Mouse (Mus musculus) granulocyte monocyte progenitor cell, adult 5-6 weeks (primary cell): ENCODE results near the gene Slc25a1. TPM values are rescaled to one million over a fixed set of nuclear protein-coding genes. Genes with fewer than 3 reads are reported as not detected.

Experiments used
- ATAC-seq: replicated peaks from 2 replicates; pipeline ENCODE4 v1.8.0; 2016; ENCODE audit warnings: mild to moderate bottlenecking, moderate TSS enrichment, inconsistent platforms; ENCODE audit not compliant: poor library complexity, severe bottlenecking
- total RNA-seq, 2 experiments: library from RNA; stranded (forward) in 1 of 2; stranded (reverse) in 1 of 2; fragments of 200-712, 200-1000 nt in 1 of 2; fragments of >200 nt in 1 of 2; fragmentation: Nextera tagmentation in 1 of 2; gene quantifications; 2 replicates each; pipeline ENCODE4 v1.2.3; 2014 to 2017

Slc25a1 gene
- total RNA-seq, 2 experiments from 2014 or later: 32.0 to 47.9 TPM

DNA sequence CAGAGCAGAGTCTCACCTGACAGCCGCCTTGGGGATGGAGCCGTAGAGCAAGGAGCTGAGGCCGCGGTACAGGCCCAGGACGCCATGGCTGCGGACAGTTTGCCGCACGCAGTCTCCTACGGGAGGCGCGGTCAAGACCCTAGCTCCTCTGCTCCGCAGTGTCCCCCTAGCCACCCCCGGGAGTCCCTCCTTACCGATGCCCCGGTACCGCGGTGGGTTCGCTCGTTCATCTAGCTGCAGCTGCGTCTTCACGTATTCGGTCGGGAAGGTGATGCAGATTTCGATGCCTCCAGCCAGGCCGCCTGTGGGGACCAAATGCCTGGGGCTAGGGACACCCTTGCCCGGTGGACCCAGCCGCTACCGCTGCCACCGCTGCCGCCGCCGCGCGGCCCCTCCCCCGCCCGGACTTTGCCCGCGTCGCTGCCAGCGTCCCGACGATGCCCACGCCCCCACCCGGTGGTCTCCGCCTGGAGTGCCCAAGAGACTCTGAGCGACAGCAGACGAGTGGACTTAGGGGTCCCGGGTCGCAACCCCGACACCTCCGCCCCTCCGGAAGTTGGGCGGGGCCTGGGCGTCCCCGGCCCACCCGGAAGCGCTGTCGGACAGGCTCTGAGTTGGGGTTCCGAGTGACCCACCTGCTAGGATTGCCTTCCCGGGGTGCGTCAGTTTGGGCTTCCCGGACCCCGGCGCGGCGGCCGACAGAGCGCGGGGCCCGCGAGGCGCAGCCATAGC lies 502 bp downstream of the Slc25a1 start:
- ATAC-seq: peak; percentile 34

DNA sequence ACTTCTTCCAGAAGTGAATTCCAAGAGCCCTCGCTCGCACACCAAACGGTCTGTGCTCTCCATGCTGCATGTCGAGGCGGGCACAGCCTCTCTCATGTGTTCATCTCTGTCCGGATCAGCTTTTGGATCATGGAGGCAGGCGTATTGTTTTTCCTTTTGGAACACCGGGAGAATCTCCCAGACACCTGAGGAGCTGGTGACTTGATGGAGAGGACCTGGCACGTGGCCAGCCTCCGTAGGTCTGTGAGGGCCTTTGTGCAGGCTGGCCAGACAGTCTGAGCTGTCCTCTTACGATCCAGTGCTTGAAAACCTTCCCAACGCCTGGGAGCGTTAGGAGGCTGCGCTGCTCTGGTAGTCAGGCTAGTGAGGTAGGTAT lies 5.9 kb downstream of the Slc25a1 start:
- ATAC-seq: no peak

DNA sequence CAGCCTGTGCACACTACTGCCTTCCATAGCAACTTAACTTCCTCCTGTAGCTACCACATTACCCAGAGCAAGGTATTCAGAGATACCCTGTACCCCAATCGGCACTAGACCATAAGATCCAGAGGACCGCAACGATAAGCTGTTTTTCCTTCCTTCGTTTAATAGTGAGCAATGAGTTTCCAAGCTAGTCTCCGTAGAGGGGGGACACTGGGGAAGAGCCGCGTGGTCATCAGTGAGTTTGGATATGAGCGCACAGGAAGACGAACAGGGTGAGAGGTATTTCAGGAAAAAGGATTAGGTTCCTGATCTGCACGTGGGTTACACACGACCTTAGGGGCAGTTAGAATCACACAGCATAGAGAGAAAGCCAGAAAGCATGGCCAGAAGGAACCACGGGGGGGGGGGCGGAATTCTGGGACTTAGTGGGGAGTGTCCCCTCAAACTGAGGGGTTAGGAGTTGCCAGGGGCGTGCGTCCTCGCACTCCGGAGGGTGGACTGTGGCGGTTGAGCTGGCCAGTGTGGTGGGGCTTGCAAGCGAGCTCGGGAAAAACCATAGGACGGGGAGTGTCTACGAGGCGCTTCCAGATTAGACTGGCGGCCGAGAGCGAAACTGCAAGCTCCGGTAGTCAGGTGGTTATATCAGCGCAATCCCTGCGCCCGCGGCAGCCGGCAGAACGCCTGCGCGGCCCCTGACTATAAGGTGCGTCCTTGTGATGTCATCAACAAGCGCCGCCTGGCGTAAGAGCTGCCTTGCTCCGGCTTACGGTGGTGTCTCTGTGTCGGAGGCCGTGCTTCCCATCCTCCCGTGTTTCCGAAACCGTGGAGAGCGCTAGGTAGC lies 6.5 kb downstream of the Slc25a1 start:
- peak; percentile 89 for ATAC-seq

DNA sequence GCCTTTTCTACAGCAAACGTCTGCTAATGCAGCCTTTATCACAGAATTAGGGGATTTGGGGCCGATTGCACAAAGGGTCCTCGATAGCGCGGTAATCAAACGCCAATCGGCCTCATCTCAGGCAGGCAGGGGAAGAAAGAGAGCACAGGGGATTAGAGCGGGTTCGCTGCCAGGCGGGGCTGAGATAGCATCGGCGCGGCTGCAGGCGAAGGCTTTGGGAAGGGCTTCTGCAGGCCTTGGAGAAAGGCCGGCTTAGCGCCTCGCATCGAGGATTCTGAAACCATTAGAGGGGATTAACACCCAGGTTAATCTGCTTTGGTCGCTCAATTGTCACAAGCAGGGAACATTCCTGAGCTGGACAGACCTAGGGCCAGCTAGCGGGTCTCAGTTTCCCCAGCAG lies 7.4 kb downstream of the Slc25a1 start:
- ATAC-seq: no peak

DNA sequence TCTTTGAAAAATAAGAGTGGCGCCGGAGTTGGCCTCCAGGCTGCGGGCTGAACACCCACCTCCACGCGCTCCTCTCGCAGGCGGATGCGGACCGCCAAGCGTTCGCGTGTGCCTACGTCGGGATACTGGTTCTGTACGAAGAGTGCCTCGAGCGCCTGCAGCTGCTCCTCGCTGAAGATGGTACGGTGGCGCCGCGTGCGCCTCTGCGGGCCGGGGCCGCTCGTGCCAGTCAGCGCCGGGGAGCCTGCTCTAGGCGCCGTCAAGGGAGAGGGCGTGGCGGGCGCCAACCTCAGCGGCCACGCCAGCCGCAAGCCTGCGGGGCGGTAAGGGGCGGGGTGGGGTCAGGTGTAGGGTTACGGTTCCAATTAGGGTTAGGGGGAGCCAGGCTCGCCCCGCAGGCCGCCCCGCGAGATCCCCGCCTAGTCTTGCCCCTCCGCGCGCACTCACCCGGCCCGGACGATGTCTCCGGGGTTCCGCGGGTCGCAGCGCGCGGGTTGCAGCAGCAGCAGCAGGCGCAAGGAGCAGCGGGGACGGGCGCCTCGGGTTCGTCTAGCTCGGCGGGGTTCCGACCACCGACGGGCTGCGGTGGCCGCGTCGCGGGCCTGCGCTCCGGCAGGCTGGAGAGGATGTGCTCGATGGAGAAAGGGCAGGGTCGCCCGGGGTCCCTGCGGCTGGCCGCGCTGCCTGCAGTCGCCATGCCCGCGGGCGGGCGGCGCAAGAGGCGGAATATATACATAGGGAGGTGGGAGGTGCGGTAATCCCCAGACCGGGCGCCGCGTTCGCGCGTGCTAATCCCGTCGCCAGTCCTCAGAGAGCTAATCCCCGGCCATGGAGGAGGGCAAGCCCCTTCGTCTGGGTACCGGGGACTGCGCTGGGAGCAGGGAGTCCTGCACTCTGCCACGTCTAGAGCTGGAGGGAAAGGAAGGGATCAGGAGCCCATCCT lies 13.4 kb downstream of the Slc25a1 start, which contains the start of gene Gsc2:
Gsc2 (minus strand) TSS at position 753 of the 943 bp plus-strand sequence.
- peak; percentile 34 for ATAC-seq

DNA sequence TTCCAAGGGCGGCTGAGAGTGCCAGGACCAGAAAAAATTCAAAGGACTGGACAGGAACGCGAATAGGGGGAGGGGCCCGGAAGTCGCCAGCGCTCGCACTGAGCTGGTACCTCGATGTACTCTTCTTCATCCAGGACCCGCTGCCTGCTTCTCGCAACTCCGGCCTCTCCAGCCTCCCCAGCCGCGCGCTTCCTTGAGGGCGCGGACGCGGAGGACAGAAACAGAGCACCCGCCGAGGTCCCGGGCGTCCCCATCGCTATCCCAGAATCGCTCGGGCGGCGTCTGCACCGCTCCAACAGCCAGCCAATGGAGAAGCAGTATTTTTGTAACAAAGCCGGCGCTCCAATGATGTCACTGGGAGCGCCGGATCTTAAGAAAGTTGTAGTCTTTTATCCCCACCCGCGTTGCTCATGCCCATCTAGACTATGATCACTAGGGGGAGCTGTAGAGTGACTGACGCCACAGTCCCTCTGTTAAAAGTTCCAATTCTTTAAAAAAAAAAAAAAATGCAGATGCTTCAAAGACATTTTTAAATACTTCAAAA lies 16.9 kb downstream of the Slc25a1 start, which contains the start of gene Ess2:
Ess2 (minus strand) TSS at position 297 of the 544 bp plus-strand sequence.
- ATAC-seq: peak; percentile 92

DNA sequence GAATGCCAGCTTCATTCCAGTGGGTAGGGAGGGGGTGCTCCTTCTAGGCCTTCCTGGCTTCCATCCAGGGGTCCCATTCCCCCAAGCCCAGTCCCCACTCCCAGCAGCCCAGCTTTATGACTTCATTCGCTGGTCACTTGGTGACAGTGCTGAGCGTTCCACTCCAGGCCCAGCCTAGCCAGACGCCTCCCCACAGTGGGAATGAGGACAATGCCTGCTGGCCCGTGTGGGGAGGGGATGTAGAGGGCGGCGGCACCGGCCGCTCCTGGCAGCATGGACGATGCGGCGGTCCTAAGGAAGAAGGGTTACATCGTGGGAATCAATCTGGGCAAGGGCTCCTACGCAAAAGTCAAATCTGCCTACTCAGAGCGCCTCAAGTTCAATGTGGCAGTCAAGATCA lies 29.6 kb downstream of the Slc25a1 start, which contains the start of the genes Dgcr2 and Tssk2:
Dgcr2 (minus strand) TSS at position 101 of the 400 bp plus-strand sequence.
Tssk2 (plus strand) TSS at position 176 of the 400 bp plus-strand sequence.
- ATAC-seq: no peak

DNA sequence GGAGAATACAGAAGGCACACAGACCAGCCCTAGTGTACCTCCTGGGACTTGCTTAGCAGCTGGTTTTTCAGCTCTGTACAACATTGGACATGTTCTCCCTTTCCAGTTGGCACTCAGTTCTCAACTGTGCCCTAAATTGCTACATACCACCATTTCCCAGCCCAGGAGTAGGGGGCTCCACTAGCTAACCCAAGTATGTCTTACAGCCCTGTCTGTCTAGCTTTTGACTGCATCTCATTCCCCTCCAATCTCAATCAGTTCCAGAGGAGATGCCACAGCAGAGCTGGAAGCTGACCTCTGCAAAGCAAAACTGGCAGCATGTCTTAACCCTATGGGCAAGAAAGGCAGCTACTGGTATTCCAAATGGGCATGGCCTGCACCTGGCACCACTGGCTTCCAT lies 31.9 kb downstream of the Slc25a1 start:
- no peak for ATAC-seq

DNA sequence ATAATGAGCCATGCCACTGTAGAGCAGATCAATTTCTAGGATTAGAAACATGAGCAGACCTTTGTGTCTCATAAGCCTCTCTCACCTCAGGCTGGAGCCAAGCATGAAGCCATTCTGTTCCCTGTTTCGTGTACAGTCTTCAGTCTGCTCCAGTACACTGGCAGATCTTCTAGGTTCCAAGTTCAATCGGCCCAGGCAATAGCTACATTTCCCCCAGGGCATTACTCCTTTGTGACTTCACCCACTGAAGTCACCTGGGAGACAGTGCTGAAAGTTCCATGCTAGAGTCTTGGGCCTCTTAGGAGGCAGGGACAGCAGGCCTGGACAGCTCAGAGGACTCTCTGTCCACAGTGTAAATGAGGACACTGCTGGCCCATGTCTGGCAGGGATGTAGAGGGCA lies 34.1 kb downstream of the Slc25a1 start, which contains the start of gene Tssk1:
Tssk1 (plus strand) TSS at position 301 of the 400 bp plus-strand sequence.
- ATAC-seq: no peak

DNA sequence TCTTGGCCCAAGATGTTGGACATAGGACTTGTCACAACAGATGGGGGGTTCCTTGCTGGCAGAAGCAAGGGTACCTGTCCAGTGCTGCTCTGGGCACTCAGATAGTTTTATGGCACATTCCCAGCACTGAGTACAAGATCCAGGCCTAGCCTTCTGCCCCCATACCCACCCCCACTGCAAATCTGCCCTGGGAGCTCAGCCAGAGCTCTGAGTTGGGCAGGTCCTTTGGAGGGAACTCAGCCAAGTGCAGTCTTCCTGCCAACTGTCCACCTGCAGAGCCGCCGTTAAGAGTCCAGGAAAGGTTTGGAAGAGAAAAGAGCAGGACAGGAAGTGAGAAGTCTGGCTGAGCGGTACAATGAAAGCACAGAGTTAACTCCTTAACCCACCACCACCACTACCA lies 35.4 kb downstream of the Slc25a1 start:
- ATAC-seq: no peak

DNA sequence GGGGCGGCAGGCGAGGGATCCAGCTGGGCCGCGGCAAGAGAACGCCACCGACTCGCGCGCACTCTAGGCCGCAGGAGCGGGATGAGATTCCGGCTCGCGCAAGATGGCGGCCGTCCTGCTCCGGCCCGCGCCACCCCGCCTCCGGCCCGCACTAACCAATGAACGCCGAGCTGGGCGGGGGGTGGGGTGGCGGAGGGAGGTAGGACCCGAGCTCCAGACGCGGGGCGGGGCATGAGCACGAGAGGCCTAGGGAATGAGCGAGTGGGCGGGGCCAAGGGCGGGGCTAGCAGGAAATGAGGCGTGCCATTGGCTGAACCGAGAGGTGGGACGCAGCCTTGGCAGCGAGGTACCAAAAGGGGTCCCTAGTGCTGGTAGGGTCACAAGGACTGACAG lies 36.5 kb downstream of the Slc25a1 start, which contains the start of gene Gm20518:
Gm20518 (minus strand) TSS at position 105 of the 393 bp plus-strand sequence.
- ATAC-seq: peak; percentile 96

DNA sequence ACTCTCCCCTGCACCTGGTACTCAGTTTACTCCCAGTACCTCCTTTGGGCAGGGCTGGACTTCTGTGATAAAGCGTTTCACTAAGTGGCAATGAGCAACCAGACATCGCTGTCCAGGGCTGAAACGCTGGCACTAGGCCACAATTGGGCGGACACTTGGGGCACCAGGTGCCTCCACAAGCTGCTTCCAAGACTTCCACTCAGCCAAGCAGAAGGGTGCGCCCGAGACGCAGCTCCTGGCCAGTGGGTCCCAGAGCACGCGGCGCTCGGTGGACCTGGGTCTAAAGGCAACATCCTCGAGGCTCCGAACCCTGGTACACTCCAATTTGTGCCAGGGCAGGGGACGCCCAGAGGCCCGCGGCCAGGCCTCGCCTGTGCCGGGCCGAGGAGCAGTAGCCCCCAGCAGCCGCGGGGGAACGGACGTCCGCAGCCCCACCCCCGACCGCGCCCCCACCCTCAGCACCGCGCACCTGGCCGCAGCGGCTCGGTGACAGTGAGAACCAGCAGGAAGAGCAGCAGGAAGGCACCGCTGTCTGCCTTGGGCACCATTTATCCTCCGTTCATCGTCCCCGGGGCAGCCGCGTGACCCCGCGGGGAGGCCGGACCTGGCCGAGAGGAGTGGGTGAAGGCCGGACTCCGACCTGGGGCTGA lies 37.0 kb downstream of the Slc25a1 start:
- peak; percentile 28 for ATAC-seq

DNA sequence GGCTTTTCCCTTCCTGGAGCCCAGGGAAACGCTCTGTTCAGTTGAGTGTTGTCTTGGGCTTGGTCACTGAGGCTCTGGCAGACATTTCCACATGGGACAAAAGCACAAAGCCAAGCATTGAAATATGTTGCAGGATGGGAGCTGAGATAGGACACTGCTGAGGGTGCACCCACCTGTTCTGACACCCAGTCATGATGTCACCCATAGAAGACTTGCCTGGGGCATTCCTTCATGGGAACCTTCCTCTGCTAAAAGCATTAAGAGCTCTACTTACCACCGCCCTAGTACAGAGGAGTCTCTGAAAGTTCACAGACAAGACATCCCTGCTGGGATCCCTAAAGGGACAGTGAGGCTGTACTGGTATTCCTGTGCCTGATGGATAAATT lies 37.7 kb downstream of the Slc25a1 start:
- no peak for ATAC-seq

DNA sequence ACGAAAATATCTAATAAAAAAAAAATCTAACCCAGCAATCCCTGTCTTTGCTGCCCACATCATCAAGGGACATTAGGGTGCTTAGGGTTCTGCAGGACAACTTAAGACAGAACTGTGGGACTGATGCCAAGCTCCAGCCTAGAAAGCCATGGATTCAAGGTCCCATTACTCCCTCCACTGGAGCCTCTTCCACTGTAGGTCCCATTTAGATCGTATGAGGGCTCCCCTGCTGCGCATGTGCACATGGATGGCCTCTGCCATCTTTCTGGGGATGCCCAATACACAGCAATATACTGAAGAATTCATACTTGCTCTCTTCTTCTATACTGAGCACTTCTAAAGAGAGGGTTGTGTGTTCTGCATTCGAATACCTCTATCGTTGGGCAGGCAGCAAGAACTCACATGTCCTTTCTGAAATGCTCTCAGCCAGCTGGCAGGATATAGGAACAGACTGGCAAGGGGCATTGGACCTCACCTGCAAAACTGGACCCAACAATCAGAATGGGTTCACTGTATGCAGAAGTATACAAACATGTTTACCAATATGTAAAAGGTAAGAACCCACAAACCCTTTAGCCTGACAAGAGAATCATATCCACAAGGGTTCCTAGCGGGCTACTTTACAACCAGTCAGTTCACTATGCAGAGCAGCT lies 38.2 kb downstream of the Slc25a1 start:
- no peak for ATAC-seq

DNA sequence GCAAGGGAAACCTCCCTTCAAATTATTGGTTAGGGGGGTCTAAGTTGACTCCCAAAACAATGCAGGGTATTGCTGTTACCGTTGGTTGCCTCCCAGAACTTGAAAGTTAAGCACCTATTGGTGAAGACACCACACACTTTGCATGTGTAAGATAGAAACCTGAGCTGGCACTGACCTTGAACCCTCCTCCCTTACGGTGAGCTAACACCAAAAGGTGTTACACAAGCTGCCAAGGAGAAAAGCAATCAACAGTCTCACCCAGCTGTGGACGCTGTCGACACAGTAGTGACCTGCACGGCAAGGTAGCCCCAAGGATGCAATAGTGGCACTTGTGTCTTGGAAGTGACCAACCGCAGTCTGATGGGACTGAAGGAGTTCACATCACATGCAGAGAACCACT lies 43.9 kb downstream of the Slc25a1 start:
- no peak for ATAC-seq

DNA sequence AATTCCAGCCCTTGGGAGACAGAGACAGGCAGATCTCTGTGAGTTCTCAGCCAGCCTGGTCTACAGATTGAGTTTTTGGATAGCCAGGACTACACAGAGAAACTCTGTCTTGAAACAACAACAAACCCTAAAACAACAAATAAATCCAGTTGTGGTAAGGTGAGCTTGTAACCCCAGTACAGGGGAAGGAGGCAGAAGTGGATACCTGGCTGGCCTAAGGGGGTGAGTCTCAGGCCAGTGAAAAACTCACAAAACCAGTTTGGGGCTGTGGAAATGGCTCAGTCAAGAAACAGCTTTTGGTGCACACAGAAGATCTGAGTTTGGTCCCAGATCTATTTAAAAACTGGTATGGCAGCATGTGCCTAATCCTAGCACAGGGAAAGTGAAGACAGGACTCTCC lies 45.8 kb downstream of the Slc25a1 start:
- no peak for ATAC-seq

DNA sequence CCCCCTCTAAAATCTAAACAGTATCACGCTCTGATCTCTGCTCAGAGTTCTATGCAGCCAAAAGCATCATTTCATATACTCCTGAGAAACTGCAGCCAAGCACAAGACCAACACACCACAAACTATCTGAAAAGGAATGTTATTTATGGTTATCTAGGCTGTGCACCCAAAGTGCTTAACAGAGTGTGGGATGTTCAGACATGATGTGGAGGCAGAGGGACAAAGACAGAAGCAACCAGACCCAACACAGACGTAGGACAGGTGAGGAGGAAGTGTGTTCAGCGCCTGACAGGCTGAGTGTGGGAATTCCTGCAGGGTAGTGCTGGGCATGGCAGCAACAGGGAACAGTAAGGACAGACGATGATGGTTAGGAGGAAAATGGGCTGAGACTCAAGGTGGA lies 48.4 kb downstream of the Slc25a1 start:
- no peak for ATAC-seq

DNA sequence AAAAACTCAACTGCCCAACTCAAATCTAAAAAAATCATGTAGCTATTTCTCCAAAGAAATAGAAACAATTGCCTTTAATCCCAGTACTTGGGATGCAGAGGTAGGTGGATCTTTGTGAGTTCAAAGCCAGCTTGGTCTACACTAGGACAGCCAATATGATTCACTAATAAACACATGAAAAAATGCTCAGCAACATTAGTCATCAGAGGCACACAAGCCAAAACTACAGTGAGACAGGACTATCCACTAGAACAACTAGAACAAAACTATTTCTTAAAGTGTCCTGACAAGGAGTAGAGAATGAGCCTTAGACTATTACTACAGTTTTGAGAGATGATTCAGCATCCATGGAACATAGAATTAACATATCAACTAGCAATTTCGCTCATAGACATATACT lies 51.9 kb downstream of the Slc25a1 start:
- ATAC-seq: no peak
